Mouse (Mus musculus): ENCODE measurements around the gene 2610507B11Rik.

Gene 2610507B11Rik

DNA sequence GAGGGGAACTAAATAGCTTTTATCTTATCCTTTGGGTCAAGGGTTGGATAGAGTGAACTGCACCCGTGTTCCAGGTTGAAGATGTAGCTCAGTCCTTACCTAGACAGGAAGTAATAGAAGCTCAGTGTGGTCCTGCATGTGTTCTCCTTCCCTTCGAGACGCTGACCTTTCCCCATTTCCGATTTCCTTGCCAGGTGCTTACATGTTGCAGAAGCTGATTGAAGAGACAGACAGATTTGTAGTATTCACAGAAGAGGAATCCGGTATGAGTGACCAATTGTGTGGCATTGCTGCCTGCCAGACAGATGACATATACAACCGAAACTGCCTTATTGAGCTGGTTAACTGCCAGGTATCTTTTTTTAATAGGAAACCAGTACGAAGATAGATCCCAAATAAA lies 17.3 kb downstream of the 2610507B11Rik start:
- no peak for ATAC-seq (ENCODE audit: insufficient number of reproducible peaks, low FRiP score, low TSS enrichment)

DNA sequence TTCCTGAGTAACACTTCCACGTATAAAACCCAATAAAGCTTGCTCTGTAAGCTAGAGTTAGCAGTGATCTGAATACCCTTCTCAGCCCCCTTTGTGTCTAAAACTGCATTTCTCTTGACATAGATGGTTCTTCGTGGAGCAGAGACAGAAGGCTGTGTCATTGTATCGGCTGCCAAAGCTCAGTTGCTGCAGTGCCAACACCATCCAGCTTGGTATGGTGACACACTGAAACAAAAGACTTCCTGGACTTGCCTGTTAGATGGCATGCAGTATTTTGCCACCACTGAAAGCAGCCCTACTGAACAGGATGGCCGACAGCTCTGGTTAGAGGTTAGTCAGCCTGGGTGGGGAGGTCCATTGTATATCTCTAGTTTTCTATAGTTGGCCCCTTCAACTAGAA lies 18.0 kb downstream of the 2610507B11Rik start:
- no peak for ATAC-seq (ENCODE audit: insufficient number of reproducible peaks, low FRiP score, low TSS enrichment)

DNA sequence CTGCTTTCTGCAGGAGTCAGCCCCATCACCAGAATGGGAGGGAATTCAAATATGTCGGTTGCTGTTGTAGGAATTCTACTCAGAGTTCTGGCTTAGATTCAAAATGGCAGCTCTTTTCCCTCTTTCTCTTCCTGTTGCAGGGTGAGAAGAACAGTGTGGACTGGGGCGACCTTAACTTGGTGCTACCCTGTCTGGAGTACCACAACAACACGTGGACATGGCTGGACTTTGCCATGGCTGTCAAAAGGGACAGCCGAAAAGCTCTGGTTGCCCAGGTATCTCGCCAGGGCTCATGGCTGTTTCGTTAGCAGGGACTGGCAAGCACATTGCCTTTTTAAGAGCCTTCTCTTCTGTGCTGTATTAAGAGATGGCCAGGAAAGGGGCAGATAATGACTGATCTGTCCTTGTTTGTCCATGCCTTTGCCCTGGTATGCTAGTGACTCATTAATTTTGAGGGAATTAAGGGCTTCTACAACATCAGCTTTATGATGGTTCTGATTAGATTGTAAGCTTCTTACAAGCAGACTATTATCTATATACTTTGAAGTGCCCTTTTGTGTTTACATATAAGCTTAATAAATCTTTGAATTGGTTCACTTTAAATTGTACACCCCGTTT lies 27.7 kb downstream of the 2610507B11Rik start:
- no peak for ATAC-seq (ENCODE audit: insufficient number of reproducible peaks, low FRiP score, low TSS enrichment)

DNA sequence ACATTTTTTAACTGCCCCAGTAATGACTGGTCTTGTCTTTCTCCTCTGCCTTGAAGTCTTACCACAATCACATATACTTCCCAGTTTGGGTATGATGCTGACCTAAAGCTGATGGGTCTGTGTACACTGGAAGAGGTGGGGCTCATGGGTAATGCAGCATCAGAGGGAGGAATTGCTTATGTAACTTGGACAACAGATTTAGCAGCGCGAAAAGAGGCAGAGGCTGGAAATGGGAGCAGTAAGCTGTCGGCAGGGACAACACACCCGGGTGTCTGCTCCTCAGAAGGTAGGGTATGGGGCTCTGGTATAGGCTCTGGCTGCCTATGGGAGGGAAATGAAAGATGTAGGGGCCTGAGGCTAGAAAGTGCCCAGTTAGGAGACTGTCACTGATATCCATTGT lies 29.1 kb downstream of the 2610507B11Rik start, which contains the start of gene BC030499:
Gene BC030499, plus strand, starts transcription at position 188 of the 400 bp plus-strand sequence.
- no peak for ATAC-seq (ENCODE audit: insufficient number of reproducible peaks, low FRiP score, low TSS enrichment)

DNA sequence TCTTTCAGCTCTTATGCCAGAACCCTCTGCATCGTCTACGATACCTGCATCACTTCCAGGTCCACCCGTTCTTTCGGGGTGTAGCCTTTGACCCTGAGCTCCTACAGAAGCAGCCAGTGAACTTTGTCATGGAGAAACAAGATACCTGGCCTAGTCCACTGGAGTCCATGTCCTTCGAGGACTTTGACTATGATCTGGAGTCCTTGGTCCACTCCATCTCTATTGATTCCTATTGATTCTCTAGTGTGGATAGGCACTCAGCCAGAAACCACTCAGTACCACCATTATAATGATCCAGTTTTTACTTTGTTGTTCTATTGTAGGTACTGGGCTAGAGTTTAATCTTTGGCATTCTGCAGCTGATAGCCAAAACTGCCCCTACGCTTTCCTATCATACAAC lies 33.0 kb downstream of the 2610507B11Rik start:
- no peak for ATAC-seq (ENCODE audit: insufficient number of reproducible peaks, low FRiP score, low TSS enrichment)

DNA sequence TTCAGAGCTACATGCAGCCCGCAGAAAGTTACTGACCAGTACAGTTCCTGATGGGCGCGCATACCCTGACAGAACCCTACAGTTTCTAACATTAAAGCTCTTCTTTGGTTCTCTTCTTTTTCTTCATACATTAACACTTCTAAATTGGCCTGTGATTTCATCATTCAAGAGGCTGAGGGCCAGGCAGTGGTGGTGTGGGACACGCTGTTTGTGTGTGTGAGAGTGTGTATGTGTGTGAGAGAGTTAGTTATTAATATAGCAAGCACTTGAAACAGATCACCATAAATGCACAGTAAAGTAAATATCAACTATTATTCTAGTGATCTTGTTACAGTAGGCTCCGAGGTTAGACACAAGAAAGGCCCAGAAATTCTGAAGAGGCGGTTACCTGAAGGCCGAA lies 39.4 kb downstream of the 2610507B11Rik start:
- ATAC-seq (ENCODE audit: insufficient number of reproducible peaks, low FRiP score, low TSS enrichment): no peak

DNA sequence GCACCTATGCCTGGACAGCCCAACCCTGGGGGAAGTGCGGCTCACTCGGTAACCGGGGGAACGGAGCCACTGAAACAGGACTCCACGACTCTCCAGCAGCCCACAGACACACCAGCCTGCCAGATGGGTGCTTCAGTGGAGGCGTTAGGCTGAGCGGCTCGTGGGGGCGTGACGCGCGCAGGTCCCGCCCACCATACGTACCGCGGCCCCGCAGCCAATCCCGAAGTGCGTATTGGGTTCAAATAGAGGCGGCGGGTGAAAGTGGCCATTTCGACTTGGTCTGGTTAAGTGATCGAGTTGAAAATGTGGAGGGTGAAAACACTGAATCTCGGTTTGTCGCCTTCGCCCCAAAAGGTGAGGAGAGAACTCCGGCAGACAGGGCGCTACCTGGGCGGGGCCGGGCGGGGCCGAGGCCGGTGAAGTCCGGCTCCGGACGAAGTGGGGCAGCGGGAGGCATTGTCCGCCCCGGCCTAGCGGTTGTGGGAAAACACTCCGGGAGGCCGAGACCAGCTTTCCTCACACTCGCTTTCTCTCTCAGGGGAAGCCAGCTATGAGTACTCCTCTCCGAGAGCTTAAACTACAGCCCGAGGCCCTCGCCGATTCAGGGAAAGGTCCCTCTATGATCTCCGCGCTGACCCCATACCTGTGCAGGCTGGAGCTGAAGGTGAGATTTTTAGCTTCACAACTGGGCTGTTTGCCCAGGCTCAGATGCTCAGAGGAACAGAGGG lies 40.0 kb downstream of the 2610507B11Rik start, which contains the start of gene Spag5:
Gene Spag5, plus strand, starts transcription at position 173 of the 728 bp plus-strand sequence.
- ATAC-seq (ENCODE audit: insufficient number of reproducible peaks, low FRiP score, low TSS enrichment): peak; percentile 91

DNA sequence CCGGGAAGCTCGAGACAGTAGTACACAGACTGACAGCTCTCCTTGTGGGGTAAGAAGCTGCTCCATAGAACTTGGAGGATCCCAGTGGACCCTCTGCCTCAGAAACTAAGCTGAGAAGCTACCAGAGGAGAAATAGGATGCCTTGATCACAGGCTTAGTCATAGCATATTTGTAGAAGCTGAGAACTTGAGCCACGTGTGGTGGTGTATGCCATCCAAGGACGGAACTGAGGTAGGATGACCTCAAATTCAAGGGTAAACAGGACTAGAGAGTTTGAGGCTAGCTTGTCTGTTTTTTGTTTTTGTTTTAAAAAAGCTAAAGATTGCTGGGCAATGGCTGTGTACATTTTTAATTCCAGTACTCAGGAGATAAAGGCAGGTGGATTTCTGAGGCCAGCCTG lies 43.7 kb downstream of the 2610507B11Rik start:
- no peak for ATAC-seq (ENCODE audit: insufficient number of reproducible peaks, low FRiP score, low TSS enrichment)

DNA sequence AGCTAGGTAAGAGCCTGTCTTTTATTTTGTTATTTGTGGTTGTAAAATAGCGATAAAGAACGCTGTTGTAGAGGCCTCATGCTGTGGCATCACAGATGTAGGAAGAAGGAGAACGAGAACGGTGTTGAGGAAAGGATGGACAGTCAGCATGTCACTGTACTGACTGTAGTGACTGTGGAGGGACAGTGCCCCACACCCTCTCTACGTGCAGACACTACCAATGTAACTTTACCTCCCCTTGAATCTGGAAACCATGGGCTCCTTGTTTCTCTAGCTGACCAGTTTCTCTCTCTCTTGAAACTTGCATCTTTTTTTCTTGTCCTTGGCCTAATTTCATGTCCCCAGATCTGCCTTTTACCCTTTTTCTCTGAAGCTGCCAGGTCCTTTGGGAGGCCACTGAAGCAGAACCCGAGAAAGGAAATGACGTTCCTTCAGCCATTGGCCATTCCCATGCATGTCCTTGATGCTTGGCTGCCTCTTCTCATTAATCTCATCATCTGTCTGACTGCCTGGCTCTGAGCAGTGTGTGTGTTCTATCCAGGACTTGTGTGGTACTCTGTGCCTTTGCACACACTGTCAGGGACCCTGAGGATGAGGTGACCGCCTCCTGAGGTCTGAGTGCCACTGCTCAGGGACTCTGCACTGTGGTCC lies 49.4 kb downstream of the 2610507B11Rik start:
- no peak for ATAC-seq (ENCODE audit: insufficient number of reproducible peaks, low FRiP score, low TSS enrichment)

DNA sequence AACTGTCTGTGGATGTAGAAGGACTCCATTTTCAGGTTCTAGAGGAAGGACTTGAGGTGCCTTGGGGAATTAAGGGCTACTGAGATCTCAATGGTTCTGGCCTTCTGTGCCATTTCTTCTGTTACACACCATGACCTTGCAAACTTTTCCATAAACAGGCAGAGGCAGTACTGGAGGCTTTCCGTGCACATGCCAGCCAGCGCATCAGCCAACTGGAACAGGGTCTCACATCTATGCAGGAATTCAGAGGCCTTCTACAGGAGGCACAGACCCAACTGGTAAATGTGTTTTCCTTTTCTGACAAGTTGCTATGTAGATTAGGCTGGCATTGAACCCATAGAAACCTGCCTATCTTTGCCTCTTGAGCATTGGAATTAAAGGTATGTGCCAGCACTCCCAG lies 52.1 kb downstream of the 2610507B11Rik start:
- ATAC-seq (ENCODE audit: insufficient number of reproducible peaks, low FRiP score, low TSS enrichment): no peak

DNA sequence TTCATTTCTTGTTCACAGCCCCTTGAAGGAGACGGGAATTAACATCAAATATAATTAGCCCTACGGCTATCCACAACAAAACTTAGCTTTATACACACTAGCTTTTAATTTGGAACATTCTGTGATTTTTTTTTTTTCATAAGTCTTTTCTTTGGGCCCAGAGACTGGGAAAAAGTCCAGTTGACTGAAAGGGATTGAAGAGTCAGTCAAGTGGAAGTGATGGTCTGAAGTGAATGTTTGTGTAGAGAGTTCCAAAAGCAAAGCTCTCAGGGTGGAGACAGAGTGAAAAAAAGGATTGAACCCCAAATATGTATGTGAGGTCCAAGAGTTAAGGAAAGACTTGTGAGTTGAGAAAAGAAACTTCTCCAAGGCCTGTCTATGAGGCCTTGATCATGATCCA lies 56.9 kb downstream of the 2610507B11Rik start:
- ATAC-seq (ENCODE audit: insufficient number of reproducible peaks, low FRiP score, low TSS enrichment): no peak

DNA sequence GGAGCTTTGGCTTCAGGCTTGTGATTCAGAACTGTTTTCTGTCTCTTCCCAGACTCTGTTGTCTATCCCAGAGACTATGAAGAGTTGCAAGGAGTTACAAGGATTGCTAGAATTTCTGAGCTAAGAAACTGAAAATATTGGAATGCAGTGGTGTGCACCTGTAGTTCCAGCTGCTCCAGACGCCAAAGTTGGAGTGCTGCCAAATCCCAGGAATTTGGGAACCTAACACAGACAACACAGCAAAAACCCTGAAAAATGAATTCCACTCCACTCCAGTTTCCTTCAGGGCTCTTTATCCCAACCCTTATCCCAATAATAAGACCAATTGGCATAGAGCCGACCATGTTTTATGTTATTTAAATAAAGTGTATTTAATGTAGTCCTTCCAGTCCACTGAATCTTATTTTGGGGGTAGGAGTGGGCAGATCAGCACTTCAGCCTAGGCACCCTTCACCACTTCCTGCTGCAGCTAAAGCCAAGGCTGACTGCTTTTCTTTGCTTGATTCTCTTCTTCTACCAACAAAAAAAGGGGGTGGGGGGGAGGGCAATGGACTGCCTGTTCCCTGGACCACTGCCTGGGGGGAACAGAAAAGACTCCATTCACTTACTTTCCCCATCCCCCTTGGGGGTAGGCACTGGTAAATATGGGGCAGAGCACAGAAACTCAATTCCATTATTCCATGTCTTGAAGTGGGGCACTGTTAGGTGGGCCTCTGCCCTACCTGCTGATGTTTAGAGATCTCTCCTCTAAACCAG lies 60.7 kb downstream of the 2610507B11Rik start:
- no peak for ATAC-seq (ENCODE audit: insufficient number of reproducible peaks, low FRiP score, low TSS enrichment)

DNA sequence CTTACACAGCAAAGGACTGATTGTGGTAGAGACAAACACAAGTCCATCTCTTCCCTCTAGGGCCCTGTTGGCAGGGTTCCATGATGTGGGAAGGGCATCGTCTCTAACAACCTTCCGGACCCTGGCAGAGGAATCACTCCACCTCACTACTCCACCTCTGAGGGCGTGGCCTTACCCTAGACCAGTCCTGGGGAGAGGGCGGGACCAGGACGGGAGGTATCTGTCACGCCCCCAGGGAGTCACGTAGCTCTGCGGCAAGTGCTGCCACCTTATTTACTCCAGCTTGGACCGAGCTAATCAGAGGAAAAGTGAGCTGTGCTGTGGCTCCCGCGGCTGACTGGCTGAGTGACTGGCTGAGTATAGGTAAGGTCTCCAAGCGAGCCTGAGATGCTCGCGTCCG lies 61.3 kb downstream of the 2610507B11Rik start, which contains the start of gene Aldoc:
Gene Aldoc, plus strand, starts transcription at position 109 of the 400 bp plus-strand sequence.
- ATAC-seq (ENCODE audit: insufficient number of reproducible peaks, low FRiP score, low TSS enrichment): peak; percentile 72

DNA sequence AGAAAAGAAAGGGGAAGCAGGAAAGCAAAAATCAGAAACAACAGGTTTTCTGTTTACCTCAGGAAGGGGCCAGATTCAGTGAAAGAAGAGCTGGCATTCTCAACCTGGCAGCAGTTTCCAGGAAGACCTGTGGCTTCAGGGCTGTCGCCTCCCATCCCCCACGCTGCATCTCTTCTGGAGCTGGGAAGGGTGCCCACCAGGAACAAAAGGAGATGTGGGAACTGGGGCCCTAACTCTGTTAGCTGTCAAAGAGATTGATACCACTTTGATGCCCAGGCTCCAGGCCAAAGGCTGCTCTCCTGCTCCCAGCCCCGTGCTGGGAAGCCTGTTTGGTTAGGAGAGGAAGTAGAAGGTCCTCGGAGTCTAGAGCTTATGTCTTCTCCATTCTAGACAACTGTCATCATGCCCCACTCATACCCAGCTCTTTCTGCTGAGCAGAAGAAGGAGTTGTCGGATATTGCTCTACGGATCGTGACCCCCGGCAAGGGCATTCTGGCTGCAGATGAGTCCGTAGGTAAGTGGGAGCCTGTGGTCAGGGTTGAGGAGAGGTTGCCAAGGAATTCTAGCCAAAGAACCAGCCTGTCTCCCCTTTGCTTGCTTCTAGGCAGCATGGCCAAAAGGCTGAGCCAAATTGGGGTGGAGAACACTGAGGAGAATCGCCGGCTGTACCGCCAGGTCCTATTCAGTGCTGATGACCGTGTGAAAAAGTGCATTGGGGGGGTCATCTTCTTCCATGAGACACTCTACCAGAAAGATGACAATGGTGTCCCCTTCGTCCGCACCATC lies 62.6 kb downstream of the 2610507B11Rik start:
- ATAC-seq (ENCODE audit: insufficient number of reproducible peaks, low FRiP score, low TSS enrichment): no peak

DNA sequence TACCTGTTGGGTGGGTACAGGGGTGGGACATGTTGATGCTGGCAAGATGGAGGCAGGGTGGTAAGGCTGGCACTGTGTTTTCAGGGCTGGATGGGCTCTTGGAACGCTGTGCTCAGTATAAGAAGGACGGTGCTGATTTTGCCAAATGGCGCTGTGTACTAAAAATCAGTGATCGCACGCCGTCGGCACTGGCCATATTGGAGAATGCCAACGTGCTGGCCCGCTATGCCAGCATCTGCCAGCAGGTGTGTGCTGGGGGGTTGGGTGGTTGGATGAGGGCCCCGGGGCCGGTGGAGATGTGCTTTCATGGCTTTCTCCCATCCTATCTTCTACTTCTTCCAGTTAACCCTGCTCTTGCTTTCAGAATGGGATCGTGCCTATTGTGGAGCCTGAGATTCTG lies 63.4 kb downstream of the 2610507B11Rik start:
- no peak for ATAC-seq (ENCODE audit: insufficient number of reproducible peaks, low FRiP score, low TSS enrichment)

DNA sequence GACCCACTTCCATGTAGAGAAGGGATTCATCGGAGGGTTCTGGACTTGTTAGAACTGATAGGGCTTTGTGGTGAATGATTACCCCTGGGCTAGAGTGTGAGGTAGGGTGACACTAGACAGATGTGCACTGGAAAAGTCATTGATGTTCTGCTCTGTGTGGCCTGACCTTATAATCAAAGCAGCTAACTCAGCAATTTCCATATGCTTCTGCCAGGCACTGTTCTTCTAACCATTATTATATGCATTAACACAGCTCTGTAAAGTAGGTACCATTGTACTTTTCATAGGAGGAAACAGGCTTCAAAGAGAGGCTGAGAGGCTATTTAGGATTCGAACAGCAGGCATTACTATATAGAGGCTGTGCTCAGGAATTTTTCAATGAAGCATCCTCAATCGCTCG lies 65.7 kb downstream of the 2610507B11Rik start:
- ATAC-seq (ENCODE audit: insufficient number of reproducible peaks, low FRiP score, low TSS enrichment): no peak

DNA sequence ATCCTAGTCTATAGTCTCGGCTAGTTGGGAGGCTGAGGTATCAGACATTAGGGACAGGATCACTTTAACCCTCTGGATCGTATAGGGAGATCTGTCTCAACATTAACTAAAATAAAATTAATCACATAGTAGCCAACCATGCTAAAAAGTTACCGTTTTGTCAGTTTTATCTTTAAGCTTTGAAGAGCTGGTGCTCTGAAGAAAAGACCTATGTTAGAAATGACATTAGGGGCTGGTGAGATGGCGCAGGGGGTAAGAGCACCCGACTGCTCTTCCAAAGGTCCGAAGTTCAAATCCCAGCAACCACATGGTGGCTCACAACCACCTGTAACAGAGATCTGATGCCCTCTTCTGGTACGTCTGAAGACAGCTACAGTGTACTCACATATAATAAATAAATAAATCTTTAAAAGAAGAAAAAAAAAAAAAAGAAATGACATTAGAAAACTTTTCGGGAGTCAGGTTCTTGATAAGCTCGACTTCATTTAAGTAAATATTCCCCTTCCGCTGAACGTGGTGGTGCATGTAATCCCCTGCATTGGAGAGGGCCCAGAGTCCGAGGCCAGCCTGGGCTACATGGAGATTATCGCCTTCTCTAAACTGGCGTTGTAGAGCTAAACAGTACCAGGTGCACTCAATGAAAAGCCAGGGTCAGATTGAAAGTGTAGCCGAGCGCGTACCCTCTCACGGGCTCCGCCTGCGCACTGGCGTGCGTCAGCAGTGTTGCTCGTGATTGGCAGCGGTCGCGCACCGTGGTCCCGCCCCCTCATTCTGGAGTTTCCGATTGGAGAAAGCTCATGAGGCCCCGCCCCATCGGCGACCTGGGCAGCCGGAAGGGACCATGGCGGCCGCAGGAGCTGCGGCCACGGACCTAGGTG lies 66.3 kb downstream of the 2610507B11Rik start, which contains the start of gene Pigs:
Gene Pigs, plus strand, starts transcription at position 782 of the 878 bp plus-strand sequence.
- ATAC-seq (ENCODE audit: insufficient number of reproducible peaks, low FRiP score, low TSS enrichment): peak; percentile 89

DNA sequence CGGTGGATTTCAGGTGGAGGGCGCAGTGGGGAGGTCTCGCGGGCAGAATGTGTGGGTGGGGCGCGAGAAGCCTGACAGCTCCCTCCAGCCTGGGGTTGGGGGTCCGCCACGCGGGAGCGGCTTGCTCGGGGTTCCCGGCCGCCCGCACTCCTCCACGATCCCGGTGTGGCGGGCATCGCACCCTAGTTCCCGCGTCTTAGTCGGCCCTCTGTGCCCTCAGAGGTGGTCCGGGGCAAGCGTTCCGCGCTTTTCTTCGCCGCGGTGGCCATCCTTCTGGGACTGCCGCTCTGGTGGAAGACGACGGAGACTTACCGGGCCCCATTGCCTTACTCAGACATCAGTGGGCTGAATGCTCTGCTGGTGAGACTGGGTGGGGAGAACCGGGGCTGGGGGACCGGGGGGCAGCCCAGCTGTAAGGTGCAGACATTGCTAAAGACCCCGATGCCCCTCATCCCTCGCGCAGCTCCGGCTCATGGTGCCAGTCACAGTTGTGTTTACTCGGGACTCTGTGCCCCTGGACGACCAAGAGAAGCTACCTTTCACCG lies 67.0 kb downstream of the 2610507B11Rik start:
- 0 out of 2 replicates have a peak, but pooled peaks have one; percentile 17 for ATAC-seq (ENCODE audit: insufficient number of reproducible peaks, low FRiP score, low TSS enrichment)
